Mouse (Mus musculus): ENCODE measurements around the gene Zfp202.
A peak's percentile ranks its signal among the peaks of the same experiment; 100 is the strongest.
"Not testable (repeated sequence)": the region's sequence is repeated elsewhere in the genome, so short reads cannot be mapped to it uniquely, and the experiment has no call there.

The Zfp202 gene

DNA sequence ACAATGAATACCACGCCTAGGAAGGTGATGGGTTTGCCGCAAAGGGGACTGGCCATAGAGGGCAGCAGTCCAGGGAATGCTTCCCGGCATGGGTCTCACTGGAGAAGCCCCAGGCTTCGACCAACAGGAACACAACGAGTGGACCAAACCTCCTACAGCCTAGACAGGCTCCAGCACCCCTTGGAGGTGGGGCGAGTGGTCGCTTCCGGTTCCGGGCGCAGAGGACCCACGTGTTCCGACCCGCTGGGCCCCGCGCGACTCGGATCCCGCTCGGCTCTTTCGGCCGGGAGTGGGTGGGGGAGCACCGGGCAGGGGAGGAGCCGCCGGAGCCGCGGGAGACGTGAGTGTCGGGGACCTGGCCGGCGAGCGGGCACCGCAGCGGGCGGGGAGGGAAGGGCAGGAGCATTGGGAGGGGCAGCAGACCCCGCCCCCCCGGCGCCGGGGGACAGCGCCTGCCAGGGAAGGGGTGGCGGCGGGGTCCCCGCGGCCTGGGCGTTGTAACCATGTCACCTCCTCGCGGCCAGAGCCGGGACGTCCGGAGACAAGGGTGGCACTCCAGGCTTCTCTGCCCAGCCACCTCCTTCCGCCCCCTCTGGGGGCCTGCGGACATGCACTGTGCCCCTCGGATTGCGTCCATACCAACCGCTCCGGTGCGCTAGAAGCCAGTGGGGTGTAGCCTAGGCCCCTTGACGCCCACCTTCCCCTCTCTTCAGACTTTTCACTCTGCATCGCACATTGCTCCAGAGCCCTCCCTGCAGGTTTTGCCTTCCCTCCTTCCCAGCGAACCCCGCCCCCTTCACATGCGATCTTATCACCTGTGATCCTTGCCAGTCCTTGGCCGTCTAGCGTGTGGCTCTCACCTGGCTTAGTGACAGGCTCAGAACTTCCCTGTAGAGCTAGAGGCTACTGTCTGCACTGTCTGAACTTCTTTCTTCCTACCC, at the start of gene Zfp202:
TSS of gene Zfp202 (plus strand) at position 219 of the 941 bp plus-strand sequence.
- peak; percentile 83 to 90 for DNase-seq

DNA sequence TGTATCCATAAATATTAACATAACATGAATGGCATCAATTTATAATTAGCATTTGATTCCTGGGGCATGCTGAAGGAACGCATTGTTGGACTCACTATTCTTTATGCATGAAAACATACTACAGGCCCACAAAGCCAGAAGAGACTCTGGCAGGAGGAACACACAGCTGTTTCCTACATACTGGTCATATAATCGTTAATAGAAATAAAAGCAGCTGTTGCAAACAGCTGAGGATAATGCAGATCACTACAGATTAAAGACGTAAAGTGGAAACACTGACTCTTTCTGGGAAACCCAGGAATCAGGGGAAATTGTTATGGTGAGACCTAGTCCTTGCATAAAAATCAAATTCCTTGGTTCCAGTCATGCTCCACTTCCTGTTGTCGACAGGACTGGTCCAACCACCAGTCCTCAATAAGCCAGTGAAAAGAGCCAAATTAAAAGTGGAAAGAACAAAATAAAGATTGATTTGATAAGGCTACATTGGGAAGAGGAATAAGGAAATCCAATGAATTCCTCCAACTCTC, 36.9 kb upstream of the Zfp202 start:
- no peak for DNase-seq

DNA sequence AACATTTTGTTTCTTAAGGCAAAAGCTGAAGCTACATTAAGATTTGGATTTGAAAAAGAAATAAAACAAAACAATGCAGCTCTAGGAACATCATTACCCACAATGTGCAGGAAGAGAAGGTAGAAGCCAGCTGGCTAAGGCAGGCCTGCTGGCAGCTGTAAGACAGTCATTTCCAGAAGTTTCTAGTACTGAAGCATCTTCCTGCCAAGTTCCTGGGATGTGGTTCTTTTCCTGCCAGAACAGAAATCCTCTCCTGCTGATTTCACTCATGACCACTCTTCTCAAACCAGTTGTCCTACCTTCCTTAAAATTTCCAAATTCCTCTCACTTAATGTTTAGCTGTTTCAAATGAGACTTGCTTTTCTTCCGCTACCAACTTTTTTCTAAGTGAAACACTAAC, 25.7 kb upstream of the Zfp202 start:
- DNase-seq = no peak

DNA sequence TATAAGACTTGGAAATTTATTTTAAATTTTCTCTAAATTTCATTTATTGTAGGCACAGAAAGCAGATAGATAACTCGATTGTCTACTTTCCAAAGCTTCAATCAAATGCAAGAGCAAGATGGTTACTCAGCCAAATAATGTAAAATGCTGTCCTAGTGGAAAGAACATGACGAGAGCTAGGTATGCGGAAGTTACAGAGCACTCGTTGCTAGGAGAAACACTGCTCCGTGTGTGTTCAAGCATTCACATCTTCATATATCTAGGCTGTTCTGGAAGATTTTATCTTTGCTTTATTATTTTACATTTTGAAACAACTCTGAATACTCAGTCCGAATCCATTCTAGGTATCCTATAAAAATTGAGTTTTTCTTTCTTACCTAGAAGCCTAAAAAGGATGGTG, 15.1 kb upstream of the Zfp202 start:
- DNase-seq = no peak

DNA sequence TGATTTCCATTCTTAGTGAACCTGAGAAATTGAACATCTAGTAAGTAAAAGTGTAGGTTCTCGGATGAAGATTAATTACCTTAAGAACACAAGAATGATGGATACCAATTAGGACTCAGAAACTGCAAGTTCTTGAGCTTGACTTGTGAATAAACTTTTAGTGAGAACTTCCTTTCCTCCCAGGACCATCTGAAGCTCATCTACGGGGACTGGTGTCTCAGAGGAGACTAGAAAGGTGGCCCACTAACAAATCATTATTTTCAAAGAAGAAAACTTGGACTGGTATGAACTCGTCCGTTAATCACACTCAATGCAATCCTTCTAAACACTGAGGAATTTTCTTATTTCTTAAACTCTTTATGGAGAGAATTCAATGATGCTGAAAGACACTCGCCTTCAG, 11.5 kb upstream of the Zfp202 start, which contains the start of gene Olfr986:
TSS of gene Olfr986 (plus strand) at position 301 of the 400 bp plus-strand sequence.
- DNase-seq = no peak

DNA sequence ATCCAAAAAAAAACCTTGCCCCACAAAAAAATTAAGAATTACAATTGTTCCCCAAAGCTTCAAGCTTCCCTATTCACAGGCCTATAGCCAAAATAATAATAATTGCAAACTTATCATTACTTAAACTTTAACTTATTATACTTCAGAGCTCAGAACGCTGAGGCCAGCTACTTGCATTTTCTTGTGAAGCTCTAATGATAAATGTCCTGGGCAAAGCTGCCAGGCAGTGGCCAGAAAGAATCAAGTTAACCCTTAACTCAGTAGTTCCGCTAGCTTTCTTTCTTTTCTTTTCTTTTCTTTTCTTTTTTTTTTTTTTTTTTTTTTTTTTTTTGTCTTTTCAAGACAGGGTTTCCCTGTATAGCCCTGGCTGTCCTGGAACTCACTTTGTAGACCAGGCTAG, 7.0 kb upstream of the Zfp202 start:
- DNase-seq = not testable (repeated sequence)

DNA sequence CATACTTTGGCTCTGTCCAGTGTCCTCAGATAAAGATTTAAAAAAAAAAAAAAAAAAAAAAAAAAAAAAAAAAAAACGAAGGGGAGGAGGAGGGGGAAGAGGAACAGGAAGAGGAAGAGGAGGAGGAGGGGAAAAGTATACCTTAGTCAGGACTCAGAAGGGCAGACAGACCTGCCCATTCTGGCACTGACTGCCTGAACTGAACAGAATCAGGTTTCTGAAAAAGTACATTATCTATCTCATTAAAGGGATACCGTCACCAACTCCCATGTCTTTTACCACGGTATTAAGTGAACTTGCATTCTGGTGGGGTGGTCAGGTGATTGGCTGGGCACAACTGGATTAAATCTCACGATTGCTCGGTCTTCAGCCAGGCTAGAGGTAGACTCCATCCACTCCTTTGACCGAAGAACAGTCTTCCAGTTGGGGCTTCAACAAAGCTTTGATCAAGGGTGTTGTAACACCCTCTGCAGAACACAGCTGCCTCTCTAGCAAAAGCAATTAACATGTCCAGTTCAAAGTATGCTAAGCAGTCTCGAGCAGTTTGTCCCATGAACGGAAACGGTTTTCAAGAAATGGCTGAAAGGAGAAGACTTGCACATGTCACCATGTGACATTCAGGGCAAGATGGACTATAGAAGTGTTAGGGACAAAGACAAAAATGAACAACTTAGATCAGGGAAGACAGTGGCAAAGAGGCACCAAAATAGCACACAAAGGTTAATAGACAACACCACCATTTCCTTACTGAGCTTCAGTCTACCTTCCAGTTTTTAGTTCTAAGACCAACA, 835 bp upstream of the Zfp202 start:
- no peak for DNase-seq

DNA sequence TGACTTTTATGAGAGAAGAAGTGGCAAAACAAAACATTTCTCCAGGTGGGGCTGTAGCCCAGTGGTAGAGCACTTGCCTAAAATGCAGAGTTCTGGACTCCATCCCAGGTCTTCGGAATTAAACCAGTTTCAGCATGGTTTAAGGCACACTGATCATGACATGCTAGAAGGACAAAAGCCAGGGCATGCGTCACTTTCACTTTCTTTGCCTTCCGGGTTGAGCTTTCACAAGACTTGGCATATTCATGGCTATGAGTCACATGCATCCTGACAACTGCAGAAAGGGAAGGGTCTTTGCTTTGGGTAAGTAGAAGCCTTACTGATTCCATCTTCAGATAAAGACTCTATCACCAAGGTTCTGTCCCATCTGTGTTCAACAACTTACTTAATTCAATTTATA, 3.9 kb downstream of the Zfp202 start:
- DNase-seq = no peak

DNA sequence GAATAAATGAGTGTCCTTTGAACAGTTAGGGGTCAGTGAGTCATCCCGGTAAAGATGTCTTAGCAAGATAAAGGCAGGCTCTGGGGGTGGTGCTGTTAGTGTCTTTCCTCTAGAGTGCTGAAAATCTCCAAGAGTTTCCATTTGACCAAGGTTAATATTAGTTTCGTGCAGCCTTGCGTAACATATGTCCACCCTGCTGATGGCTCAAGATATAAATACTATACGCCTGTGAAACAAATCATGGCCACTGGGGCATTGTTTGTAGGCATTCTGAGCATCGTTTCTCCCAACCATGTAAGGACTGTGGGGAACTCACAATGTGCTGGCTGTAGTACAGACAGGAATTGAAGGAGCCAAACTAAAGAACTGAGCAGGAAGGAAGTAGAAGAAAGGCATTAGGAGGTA, 14.4 kb downstream of the Zfp202 start:
- no peak for DNase-seq

DNA sequence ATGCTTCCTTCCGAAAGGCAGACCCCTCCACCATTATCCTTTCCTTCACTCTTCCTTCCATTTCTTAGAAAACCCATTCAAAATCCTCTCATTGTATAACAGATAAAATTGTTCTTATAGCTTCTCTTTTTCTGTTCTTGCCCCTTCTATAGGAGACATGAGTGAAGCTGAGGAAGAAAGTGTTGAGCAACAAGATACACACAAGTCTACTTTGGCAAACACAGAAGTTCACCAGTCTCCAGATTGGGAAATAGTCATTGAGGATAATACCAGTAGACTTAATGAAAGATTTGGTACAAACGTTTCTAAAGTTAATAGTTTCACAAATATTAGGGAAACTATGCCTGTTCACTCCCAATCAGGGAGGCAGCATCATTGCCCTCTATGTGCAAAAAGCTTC, 18.6 kb downstream of the Zfp202 start:
- no peak for DNase-seq

DNA sequence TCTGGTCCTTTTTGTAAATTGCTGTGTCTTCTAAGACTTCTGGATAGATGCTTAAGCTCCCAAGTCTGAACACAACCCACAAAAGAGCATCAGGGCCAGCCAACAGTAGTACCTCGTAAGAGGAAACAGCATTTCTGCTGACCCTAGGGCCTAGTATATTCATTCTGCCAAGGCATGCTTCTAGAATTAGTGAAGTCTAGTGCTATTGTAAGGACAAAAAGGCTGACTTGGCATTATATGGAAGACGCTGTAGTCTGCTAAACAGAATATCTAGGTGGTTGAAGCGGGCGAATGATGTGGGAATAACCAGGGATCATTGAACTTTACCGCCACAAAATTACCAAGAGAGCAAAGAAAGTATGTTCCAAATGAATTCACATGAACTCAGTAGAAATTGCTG, 21.9 kb downstream of the Zfp202 start:
- DNase-seq = no peak

DNA sequence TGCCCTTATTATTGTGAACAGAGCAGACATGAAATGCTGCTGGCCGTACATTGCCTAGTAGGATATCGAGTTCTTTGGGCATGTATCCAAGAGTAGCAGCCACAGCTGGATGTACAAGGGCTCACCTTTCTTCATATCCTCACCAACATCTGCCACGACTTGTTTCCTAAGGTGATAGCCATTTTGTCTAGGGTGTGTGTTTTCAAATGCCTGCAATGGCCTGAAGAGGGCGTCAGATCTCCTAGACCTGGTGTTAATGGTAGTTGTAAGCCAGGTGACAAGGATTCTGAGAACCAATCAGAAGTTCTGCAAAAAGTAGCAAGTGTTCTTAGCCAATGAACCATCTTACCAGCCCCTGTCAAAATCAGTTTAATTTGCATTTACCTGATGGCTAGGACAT, 24.5 kb downstream of the Zfp202 start:
- DNase-seq = no peak

DNA sequence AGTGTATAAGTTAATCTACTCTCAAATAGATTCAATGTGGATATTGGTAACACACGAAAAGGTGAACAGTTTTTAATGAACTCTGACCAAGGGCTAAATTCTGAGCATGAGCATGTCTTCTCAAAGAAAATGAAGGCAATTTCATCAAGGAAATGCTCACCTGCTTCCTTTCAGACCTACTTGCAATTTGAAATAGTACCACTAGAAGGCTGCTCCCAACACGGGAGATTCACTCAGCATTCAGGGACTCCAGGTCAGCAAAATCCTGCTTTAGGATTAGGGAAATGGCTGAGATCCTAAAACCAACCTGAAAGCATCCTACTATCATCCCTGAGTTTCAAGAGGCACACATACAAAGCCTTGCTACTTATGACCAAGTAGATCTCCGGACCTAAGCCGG, 32.2 kb downstream of the Zfp202 start:
- no peak for DNase-seq

DNA sequence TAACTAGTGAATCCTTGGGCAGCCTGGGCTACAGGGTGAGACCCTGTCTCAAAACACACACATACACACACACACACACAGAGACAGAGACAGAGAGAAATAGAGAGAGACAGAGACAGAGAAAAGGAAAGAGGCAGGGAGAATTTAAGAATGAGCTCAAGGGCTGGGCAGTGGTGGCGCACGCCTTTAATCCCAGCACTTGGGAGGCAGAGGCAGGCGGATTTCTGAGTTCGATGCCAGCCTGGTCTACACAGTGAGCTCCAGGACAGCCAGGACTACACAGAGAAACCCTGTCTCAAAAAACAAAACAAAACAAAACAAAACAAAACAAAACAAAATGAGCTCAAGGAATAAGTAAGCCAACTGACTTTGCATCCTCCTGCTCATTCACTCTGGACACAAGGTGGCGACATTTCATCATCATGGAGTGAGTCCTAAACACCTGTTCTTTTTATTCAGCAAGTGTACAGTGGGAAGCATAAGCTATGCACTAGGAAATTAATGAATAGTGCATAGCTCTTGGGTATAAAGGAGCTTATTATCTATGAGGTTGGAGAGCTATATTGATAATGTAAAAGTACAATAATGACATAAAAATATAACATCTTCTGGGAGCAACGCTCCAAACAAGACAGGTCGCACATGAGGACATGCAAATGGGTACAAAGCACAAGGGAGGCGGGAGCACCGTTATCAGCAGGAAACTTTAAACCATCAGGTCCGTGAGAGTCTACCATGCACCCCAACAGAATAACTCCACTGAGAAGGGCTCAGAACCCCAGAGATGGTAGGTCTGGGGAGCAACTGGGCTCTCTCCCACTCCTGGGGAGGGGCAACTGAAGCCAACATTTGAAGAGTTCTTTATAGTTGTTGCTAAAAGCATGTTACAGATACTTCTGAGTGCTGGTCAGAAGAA, 36.0 kb downstream of the Zfp202 start:
- peak; percentile 44 to 73 for DNase-seq

DNA sequence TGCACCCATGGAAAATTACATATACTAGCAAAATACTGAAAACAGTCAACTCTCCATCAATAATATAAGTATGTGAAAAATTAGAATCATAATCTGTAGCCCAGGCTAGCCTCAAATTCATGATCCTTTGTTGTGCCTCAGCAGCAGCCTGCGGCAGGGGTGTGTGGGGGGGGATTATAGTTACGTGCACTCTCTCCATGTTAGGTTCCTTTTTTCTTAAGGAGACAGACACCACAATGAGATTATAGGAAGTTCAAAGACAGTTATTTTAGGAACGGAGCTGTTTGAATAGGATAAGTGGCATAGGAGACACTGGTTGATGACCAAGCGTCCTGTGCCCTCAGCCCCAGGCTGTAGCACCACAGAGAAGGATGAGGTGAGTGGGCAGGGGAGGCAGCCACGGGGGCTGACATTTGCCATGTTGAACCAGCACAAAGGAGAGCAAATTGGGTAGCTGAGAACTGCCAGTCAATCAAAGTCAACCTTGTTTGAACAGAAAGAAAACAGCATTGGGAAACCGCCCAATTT, 36.8 kb downstream of the Zfp202 start:
- DNase-seq = no peak

DNA sequence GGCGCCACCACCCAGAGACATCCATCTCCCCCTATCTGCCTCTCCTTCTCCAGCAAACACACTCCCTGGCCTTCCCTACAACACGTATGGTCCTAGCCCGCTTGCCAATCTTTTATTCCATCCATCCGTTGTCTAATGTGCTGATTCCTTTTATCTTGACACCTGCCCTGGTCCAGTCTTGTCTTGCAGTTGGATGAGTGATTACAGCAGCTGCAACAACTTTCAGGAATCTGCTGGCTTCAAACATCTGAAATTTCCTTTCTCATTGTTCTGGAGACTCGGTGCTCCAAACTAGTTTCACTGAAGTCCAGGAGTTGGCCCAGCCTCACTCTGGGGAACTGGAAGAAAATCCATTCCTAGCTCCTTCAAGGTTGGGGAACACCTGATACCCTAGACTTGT, 37.4 kb downstream of the Zfp202 start:
- no peak for DNase-seq

DNA sequence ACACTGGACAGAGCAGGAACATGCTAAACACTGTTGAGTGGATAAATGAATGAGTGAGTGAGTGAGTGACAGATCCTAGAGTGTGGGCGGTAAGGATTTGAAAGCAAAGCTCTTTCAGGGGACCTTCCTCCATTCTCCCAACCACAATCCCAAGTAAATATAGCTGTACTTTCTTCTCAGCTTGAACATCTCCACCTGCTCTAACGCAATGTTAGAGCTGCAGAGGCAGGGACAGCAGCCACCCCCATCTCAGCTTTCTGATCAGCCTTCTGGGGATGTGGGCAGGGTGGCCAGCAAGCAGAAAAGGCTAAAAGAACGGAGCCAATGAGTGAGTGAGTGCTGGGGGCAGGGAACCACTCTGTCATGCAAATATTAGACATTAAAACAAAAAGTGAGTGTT, 38.9 kb downstream of the Zfp202 start:
- no peak for DNase-seq

DNA sequence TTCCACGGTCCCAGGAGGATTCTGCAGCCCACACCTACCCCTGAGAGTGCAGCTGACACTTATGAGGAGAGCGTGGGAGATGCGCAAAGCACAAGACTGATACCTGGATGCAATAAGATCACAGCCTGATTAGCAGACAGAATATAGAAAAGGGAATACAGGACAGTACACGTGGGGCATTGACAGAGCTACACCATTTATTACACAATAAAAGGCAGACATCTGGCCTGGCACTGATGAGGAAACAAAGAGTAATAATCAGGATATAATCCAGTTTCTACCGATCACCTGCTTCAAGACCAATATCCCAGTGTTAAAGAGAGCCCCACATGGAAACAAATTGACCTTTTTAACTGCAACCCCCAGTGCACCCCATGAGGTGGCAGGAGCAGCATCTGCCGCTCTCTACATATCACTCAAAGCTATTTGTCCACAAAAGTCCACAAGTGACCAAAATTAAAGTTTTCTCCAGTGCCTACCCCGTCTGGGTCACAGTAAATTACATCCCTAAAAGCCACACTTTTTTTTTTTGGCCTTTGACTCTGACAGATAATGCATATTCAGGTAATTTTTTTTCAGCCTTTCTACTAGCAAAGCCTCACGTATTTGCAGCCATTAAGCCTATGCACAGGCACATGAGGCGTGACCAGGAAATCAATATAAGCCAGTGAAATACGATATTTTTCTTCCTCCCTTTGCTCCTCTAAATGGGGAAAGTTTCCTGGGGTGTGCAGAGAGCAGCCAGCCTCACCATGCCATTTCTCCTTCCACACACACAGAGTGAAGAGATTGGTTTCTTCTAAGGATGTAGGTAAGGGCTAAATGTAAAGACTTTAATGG, 42.3 kb downstream of the Zfp202 start:
- DNase-seq = no peak

DNA sequence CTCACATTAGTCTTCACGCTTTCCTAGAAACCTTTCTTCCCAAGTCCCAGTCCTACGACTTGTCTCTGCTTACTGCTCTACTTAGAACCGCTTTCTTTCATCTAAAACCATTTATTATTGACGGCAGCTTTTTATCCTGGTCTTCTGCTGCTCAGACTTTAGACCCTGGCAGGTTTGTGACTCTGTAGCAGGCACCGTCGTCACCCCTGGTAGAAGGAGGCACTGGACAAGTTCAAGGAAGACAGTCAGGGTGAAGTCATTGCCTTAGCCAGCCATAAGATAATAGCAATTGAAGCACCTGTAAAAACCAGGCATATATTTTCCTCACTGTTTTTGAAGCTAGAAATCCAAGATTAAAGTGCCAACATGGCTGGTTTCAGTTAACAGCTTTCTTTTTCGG, 43.1 kb downstream of the Zfp202 start:
- no peak for DNase-seq

DNA sequence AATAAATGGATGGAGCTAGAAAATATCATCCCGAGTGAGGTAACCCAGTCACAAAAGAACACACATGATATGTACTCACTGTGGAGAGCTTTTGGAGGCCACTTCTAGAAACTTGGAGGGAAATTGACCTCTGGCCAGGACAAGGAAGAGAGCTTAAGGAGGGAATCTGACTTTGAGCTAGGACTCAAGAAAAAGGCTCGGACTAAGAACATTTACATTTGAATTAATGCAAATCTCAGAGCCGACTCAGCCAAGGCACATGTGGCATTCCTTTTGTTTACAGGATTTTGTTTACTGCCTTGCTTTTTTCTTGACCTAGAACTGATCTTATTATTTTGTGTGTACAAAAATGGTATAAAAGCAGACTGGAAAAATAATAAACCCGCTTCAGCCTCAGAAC, 47.6 kb downstream of the Zfp202 start:
- DNase-seq = no peak

DNA sequence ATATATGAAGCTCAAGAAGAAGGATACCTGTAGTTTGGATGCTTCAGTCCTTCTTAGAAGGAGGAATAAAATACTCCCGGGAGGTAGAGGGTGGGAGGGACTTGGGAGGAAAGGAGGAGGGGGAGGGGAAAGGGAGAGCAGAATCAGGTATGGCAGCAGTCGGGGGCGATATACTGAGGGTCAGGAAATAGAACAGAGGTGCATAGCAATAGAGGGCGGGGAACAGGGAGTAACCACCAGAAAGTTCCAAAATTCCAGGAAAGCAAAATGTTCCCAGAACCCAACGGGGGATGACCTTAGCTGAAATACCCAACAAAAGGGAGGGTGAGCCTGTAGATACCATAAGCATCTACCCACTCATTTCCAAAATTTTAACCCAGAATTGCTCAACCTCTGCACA, 48.2 kb downstream of the Zfp202 start:
- DNase-seq = no peak

All from cerebellum, postnatal 25 days (tissue).